Mouse (Mus musculus): ENCODE data around the gene Zpld1.

- no peak for TF ChIP-seq POLR2A (IDR thresholded peaks at IDR 0.05; ENCODE audit: borderline replicate concordance, extremely low read depth, low read depth, low read length)
- no peak for TF ChIP-seq CTCF (IDR thresholded peaks at IDR 0.05; ENCODE audit: insufficient read depth, low read length)
These were observed 93.8 kb downstream of the Zpld1 start for GRCm38 (mm10) chr16:55203945-55204344.

All from lung, adult 2 months (tissue).